ENCODE assay signal across 8 mouse cellular contexts in genomic region chr4:133751521-133752448, GRCm38 (mm10). TPM values are rescaled to one million over a fixed set of nuclear protein-coding genes. Genes with fewer than 3 reads are reported as not detected.
DNase-seq lines count a peak whose midpoint lies in the region; ATAC-seq and TF ChIP-seq lines count a peak whose summit lies in the region.

No protein-coding gene starts in this region.

- TF ChIP-seq EP300 in liver, embryonic 14.5 days (IDR thresholded peaks at IDR 0.05; ENCODE audit: low read depth): no peak; the same call in 1 of the 2 replicates

- TF ChIP-seq CTCF in liver, embryonic 14.5 days (IDR thresholded peaks at IDR 0.05; ENCODE audit: low read depth): no peak

- H3K4me1 ChIP-seq in embryonic facial prominence, embryonic 12.5 days: peaks cover 47% of the 10 kb centered on the region
- H3K4me1 ChIP-seq in heart, embryonic 11.5 days (ENCODE audit: control insufficient read depth, insufficient read depth, low read length): peaks cover 42% of the 10 kb centered on the region
- peaks cover 62% of the 10 kb centered on the region for H3K4me1 ChIP-seq in kidney, embryonic 15.5 days
- peaks cover 27 to 36% of the 10 kb centered on the region in 2 experiments for H3K4me1 ChIP-seq in liver, embryonic 14.5 days (replicated peaks; ENCODE audit: control insufficient read depth in 2 of 2, insufficient read depth in 2 of 2, low read length in 1 of 2)
- H3K4me1 ChIP-seq in neural tube, embryonic 12.5 days: peaks cover 51% of the 10 kb centered on the region

- DNase-seq in adrenal gland, postnatal 14 days: peak; percentile 57
- peak; percentile 65 to 84 (median 65) for DNase-seq in liver, embryonic 14.5 days (ENCODE audit: low read depth in 3 of 3, low spot score in 3 of 3)
- peak; percentile 19 to 36 for DNase-seq in thymus, postnatal 10 days (ENCODE audit: low spot score in 2 of 2)

- no peaks in the 10 kb centered on the region for H3K27me3 ChIP-seq in embryonic facial prominence, embryonic 12.5 days
- H3K27me3 ChIP-seq in heart, embryonic 11.5 days (ENCODE audit: control insufficient read depth, insufficient read depth, low read length): no peaks in the 10 kb centered on the region
- H3K27me3 ChIP-seq in kidney, embryonic 15.5 days: no peaks in the 10 kb centered on the region
- H3K27me3 ChIP-seq in liver, embryonic 14.5 days (ENCODE audit: control insufficient read depth, insufficient read depth, low read length): no peaks in the 10 kb centered on the region
- H3K27me3 ChIP-seq in neural tube, embryonic 12.5 days (replicated peaks): no peaks in the 10 kb centered on the region

- peak overlapping the region; percentile 86 for H3K4me2 ChIP-seq in embryonic facial prominence, embryonic 12.5 days (replicated peaks)
- H3K4me2 ChIP-seq in heart, embryonic 11.5 days: peak overlapping the region; percentile 85
- H3K4me2 ChIP-seq in kidney, embryonic 15.5 days: peak overlapping the region; percentile 93
- H3K4me2 ChIP-seq in liver, embryonic 14.5 days (ENCODE audit: low read depth): peak overlapping the region; percentile 76
- peak overlapping the region; percentile 97 for H3K4me2 ChIP-seq in neural tube, embryonic 12.5 days (replicated peaks)

- under 1% methylated on average over 30 of the region's 31 CpGs for WGBS in embryonic facial prominence, embryonic 12.5 days
- WGBS in heart, embryonic 11.5 days (ENCODE audit: insufficient replicate concordance): under 1% methylated on average over 31 of the region's 31 CpGs
- WGBS in kidney, embryonic 15.5 days: under 1% methylated on average over 30 of the region's 31 CpGs
- under 1% methylated on average over 28 of the region's 31 CpGs for WGBS in liver, embryonic 14.5 days (ENCODE audit: insufficient replicate concordance)
- WGBS in neural tube, embryonic 12.5 days: under 1% methylated on average over 31 of the region's 31 CpGs

- peak overlapping the region; percentile 100 for H3K9ac ChIP-seq in embryonic facial prominence, embryonic 12.5 days
- peak overlapping the region; percentile 96 for H3K9ac ChIP-seq in heart, embryonic 11.5 days (ENCODE audit: low read depth, low read length)
- H3K9ac ChIP-seq in kidney, embryonic 15.5 days: peak overlapping the region; percentile 100
- H3K9ac ChIP-seq in liver, embryonic 14.5 days (replicated peaks): peak overlapping the region; percentile 99
- peak overlapping the region; percentile 100 for H3K9ac ChIP-seq in neural tube, embryonic 12.5 days

- H3K9me3 ChIP-seq in embryonic facial prominence, embryonic 12.5 days: no peaks in the 10 kb centered on the region
- H3K9me3 ChIP-seq in heart, embryonic 11.5 days (replicated peaks; ENCODE audit: control insufficient read depth, low read length): no peaks in the 10 kb centered on the region
- H3K9me3 ChIP-seq in kidney, embryonic 15.5 days (replicated peaks): no peaks in the 10 kb centered on the region
- H3K9me3 ChIP-seq in liver, embryonic 14.5 days (ENCODE audit: control insufficient read depth, low read length): no peaks in the 10 kb centered on the region
- H3K9me3 ChIP-seq in neural tube, embryonic 12.5 days: no peaks in the 10 kb centered on the region

- peak; percentile 66 for ATAC-seq in CD4-positive, CD25-positive, alpha-beta regulatory T cell, adult 4 months
- ATAC-seq in embryonic facial prominence, embryonic 12.5 days (ENCODE audit: insufficient number of reproducible peaks, insufficient read depth, low FRiP score, low TSS enrichment): no peak
- no peak for ATAC-seq in heart, embryonic 11.5 days (replicated peaks; ENCODE audit: insufficient number of reproducible peaks, low FRiP score, low TSS enrichment)
- no peak for ATAC-seq in kidney, embryonic 15.5 days (replicated peaks; ENCODE audit: low FRiP score)
- no peak for ATAC-seq in liver, embryonic 14.5 days (ENCODE audit: insufficient read depth)
- no peak for ATAC-seq in neural tube, embryonic 12.5 days (ENCODE audit: low FRiP score, low read depth)

- H3K27ac ChIP-seq in embryonic facial prominence, embryonic 12.5 days: peak overlapping the region; percentile 100
- H3K27ac ChIP-seq in heart, embryonic 11.5 days (ENCODE audit: low read depth, low read length): peak overlapping the region; percentile 100
- H3K27ac ChIP-seq in kidney, embryonic 15.5 days: peak overlapping the region; percentile 100
- peak overlapping the region; percentile 94 for H3K27ac ChIP-seq in liver, embryonic 14.5 days
- H3K27ac ChIP-seq in neural tube, embryonic 12.5 days: peak overlapping the region; percentile 100

- H3K4me3 ChIP-seq in embryonic facial prominence, embryonic 12.5 days: peak overlapping the region; percentile 100
- H3K4me3 ChIP-seq in heart, embryonic 11.5 days (ENCODE audit: low read depth, low read length): peak overlapping the region; percentile 99
- H3K4me3 ChIP-seq in kidney, embryonic 15.5 days (replicated peaks): peak overlapping the region; percentile 79
- H3K4me3 ChIP-seq in liver, embryonic 14.5 days (ENCODE audit: insufficient read depth in 1 of 2, low read depth in 2 of 2, low read length in 2 of 2): peak overlapping the region; percentile 90 to 96
- H3K4me3 ChIP-seq in neural tube, embryonic 12.5 days: peak overlapping the region; percentile 100

- H3K36me3 ChIP-seq in embryonic facial prominence, embryonic 12.5 days: peaks cover 13% of the 10 kb centered on the region
- H3K36me3 ChIP-seq in heart, embryonic 11.5 days (ENCODE audit: control insufficient read depth, insufficient read depth, low read length): 0 out of 2 replicates have a peak, but pooled peaks cover 4% of the 10 kb centered on the region
- peaks cover 18% of the 10 kb centered on the region for H3K36me3 ChIP-seq in kidney, embryonic 15.5 days
- peaks cover 21% of the 10 kb centered on the region for H3K36me3 ChIP-seq in liver, embryonic 14.5 days (replicated peaks; ENCODE audit: control insufficient read depth, insufficient read depth, low read depth)
- H3K36me3 ChIP-seq in neural tube, embryonic 12.5 days: peaks cover 8% of the 10 kb centered on the region; the same call in 1 of the 2 replicates

RNA-seq across cellular contexts. Expression of gene Arid1a, which starts 4.8 kb away (rescaled TPM):
- polyA plus RNA-seq in CD4-positive, CD25-positive, alpha-beta regulatory T cell, adult 4 months (2017; shearing (Covaris generic)): 10 to 100 TPM; 74.4 to 76.7 TPM
- 58.6 and 69.0 TPM in 2 replicates for total RNA-seq in adrenal gland, postnatal 14 days (2021)
- polyA plus RNA-seq in embryonic facial prominence, embryonic 12.5 days (2016; fragmentation: Nextera tagmentation; extraction: Ambion mirVana): 37.5 and 40.1 TPM in 2 replicates
- polyA plus RNA-seq in heart, embryonic 11.5 days (2014; fragmentation: Nextera tagmentation; extraction: Ambion mirVana): 26.7 and 34.2 TPM in 2 replicates
- 33.5 and 36.1 TPM in 2 replicates for polyA plus RNA-seq in kidney, embryonic 15.5 days (2015; fragmentation: Nextera tagmentation; extraction: Ambion mirVana)
- polyA plus RNA-seq in liver, embryonic 14.5 days (2012; rRNA removed): 11.9 and 12.0 TPM in 2 replicates
- polyA plus RNA-seq in liver, embryonic 14.5 days (2014; fragmentation: Nextera tagmentation; extraction: Ambion mirVana): 7.4 and 7.8 TPM in 2 replicates
- 41.0 and 42.4 TPM in 2 replicates for polyA plus RNA-seq in neural tube, embryonic 12.5 days (2016; fragmentation: Nextera tagmentation; extraction: Ambion mirVana)
